Mouse (Mus musculus): ENCODE data around the gene Ccnf. TPM values are rescaled to one million over a fixed set of nuclear protein-coding genes. Genes with fewer than 3 reads are reported as not detected.

The Ccnf gene
- polyA plus RNA-seq, 1 experiment from 2014 or later = 42.2 TPM

DNA sequence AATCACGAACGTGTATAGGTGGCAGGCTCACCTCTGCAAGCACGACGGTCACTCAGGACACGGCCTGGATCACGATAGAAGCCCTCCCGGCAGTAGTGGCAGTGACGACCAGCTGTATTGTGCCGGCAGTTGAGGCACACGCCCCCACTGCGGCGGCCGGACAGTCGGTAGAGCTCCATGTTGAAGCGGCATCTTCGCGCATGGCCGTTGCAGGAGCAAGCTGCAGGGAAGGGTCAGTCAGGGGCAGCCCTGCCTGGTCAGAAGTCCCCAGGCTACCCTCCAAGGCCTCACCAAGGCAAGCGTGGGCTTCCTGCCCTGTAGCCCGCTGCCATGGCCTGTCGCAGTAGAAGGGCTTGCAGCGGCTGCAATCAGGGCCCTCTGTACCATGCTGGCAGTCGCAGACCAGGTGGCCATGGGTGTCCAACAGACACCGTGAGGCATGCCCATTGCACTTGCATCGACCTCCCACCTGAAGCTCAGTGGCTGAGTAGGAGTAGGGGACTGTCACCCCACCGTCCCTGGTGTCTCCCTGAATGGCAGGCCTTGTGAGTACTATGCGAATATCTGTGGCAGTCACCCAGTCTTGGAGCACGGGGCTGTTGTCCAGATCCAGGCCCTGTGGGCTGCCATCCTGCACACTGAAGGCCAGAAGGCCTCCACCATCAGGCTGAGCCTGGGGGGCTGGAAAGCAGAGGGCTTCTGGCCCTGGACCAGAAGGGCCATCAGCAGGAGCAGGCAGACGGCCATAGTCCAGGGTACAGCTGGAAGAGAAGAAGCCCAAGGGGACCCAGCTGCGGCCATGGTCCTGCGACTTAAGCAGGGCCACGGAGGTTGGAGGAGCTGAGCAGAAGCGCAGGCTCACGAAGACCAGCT lies 43.3 kb downstream of the Ccnf start:
- peaks cover 77% of the 10 kb centered on the region for H3K4me1 ChIP-seq (ENCODE audit: control insufficient read depth, insufficient read depth, low read length)
- H3K4me2 ChIP-seq (ENCODE audit: low read depth, low read length) = peak overlapping the region; percentile 92
- 55% methylated on average over 33 of the region's 34 CpGs for WGBS
- H3K27me3 ChIP-seq (replicated peaks; ENCODE audit: control insufficient read depth, insufficient read depth, low read length) = no peaks in the 10 kb centered on the region
- DNase-seq (ENCODE audit: low spot score) = no peak
- H3K27ac ChIP-seq (replicated peaks; ENCODE audit: low read depth, low read length) = peak overlapping the region; percentile 93
- no peaks in the 10 kb centered on the region for H3K36me3 ChIP-seq (ENCODE audit: control insufficient read depth, insufficient read depth, low read length)
- H3K9ac ChIP-seq (ENCODE audit: low read depth, low read length) = peak overlapping the region; percentile 78
- H3K9me3 ChIP-seq (ENCODE audit: control insufficient read depth, low read length) = no peaks in the 10 kb centered on the region
- H3K4me3 ChIP-seq (ENCODE audit: low read depth, low read length) = peak overlapping the region; percentile 75
- no peak for ATAC-seq (ENCODE audit: low read depth)

DNA sequence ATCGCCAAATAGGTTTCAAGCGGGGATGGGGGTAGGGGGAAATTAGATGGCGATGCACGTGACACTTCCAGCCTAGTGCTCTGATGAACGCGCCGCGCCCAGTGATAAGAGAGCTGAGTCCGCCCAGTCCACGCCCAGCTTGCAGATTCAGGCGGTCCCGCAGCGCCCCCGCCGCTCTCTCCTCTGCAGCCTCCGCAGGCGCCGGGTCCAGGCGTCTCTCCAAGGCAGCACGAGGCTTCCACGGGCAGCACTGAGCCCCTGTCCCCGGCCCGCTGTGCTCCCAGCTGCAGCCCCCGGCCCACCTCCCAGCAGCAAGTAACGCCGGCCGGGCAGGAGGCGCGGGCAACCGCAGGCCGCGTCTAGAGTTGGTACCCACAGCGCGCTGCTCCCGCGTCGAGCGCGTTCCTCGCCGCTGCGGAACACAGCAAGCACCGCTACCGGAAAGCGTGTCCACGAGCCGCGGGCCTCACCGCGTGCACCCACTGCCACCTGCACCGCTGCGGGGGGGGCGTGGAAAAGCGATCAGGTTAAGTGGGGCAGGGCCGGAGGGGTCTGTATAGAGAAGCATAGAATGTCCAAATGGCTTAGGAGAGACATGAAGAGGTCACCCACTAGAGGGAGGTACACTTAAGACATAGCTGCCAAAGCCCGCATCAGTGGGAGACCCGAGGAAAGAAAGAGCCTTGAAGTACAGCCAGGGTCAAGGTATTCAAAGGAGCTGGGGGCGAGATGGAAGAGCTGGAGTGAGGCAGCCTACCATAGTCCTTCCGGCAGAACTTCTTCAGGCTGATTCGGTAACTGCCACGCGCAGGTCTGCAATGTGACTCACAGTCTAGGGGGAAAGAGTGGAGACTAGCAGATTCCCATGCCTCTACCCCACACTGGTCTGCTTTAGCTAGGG lies 44.6 kb downstream of the Ccnf start:
- peak overlapping the region; percentile 78 for H3K9ac ChIP-seq (ENCODE audit: low read depth, low read length)
- DNase-seq (ENCODE audit: low spot score) (peak; percentile 83), ATAC-seq (ENCODE audit: low read depth) (0 out of 2 replicates have a peak, but pooled peaks have one; percentile 6)
- H3K27ac ChIP-seq (replicated peaks; ENCODE audit: low read depth, low read length) = peak overlapping the region; percentile 65; the same call in 1 of the 2 replicates
- H3K4me3 ChIP-seq (ENCODE audit: low read depth, low read length) = peak overlapping the region; percentile 75
- peaks cover 74% of the 10 kb centered on the region for H3K4me1 ChIP-seq (ENCODE audit: control insufficient read depth, insufficient read depth, low read length)
- H3K4me2 ChIP-seq (ENCODE audit: low read depth, low read length) = peak overlapping the region; percentile 92
- no peaks in the 10 kb centered on the region for H3K9me3 ChIP-seq (ENCODE audit: control insufficient read depth, low read length)
- no peaks in the 10 kb centered on the region for H3K27me3 ChIP-seq (replicated peaks; ENCODE audit: control insufficient read depth, insufficient read depth, low read length)
- WGBS = 6% methylated on average over 51 of the region's 62 CpGs
- H3K36me3 ChIP-seq (ENCODE audit: control insufficient read depth, insufficient read depth, low read length) = no peaks in the 10 kb centered on the region

DNA sequence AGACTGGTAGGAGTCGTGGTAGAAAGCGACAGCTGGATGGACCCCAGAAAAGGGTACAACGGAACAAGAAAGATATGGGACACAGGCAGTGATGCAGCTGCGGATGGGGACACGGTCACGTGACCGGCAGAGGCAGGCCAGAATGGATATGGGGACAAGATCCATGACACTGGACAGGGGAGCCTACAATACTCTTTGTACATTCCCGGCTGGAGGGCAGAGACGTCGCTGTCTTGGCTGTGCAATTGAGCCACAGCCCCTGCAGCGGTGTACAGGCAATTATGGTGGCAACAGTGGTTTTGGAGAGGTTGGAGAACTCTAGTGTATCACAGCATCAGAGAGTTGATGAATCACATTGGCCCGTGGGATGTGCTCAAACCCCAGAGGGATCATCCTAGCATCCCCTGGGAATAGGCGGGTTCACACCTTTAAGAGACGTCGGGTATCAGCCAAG lies 45.3 kb downstream of the Ccnf start:
- Histone ChIP-seq H3K27me3 (replicated peaks; ENCODE audit: control insufficient read depth, insufficient read depth, low read length) (no peaks in the 10 kb centered on the region), H3K9ac (ENCODE audit: low read depth, low read length) (peak overlapping the region; percentile 78), H3K4me1 (ENCODE audit: control insufficient read depth, insufficient read depth, low read length) (peaks cover 67% of the 10 kb centered on the region), H3K4me2 (ENCODE audit: low read depth, low read length) (peak overlapping the region; percentile 92), H3K4me3 (ENCODE audit: low read depth, low read length) (peak overlapping the region; percentile 75), H3K9me3 (ENCODE audit: control insufficient read depth, low read length) (no peaks in the 10 kb centered on the region), H3K27ac (replicated peaks; ENCODE audit: low read depth, low read length) (peak overlapping the region; percentile 65), H3K36me3 (ENCODE audit: control insufficient read depth, insufficient read depth, low read length) (no peaks in the 10 kb centered on the region)
- DNase-seq (ENCODE audit: low spot score) = peak; percentile 38
- 6% methylated on average over 15 of the region's 15 CpGs for WGBS
- peak; percentile 3 for ATAC-seq (ENCODE audit: low read depth)

DNA sequence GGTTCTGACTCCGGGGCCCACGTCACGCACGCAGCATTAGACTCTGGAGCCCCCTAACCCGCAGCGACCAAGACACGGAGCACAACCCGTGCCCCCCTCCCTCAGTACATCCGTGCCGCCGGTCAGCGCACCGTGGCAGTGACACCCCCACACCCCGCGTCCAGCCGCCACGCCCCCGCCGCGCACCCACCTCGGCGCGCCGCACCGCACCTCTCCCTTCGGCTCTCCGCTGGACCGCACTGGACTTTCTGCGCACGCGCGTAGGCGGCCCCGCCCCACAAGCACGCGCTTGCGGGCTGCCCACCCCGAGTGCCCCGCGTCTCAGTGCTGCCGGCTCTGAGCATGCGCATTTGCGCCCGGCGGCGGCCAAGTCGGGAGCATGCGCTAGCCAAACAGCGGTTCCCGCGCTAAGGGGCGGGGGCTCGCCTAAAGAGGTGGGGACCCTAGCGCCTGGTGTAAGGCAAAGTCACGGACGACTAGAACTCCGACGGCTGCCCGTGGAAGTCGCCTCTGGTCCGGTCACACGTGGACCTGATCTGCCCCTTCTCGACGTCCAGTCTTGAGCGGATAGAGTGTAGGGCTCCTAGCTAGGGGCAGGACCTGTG lies 45.9 kb downstream of the Ccnf start, which contains the start of gene Tbc1d24:
Tbc1d24 (minus strand) TSS at position 279 of the 605 bp plus-strand sequence.
- peak within 1 kb of the TSS; percentile 92 for H3K4me2 ChIP-seq (ENCODE audit: low read depth, low read length)
- no peaks in the 10 kb centered on the region for H3K9me3 ChIP-seq (ENCODE audit: control insufficient read depth, low read length)
- ATAC-seq (ENCODE audit: low read depth) = peak; percentile 81
- no peaks in the 10 kb centered on the region for H3K27me3 ChIP-seq (replicated peaks; ENCODE audit: control insufficient read depth, insufficient read depth, low read length)
- H3K4me3 ChIP-seq (ENCODE audit: low read depth, low read length) = peak within 1 kb of the TSS; percentile 75
- H3K27ac ChIP-seq (replicated peaks; ENCODE audit: low read depth, low read length) = peak within 1 kb of the TSS; percentile 65
- H3K9ac ChIP-seq (ENCODE audit: low read depth, low read length) = peak within 1 kb of the TSS; percentile 84
- under 1% methylated on average over 39 of the region's 65 CpGs for WGBS
- peak; percentile 96 for DNase-seq (ENCODE audit: low spot score)
- peaks cover 62% of the 10 kb centered on the region for H3K4me1 ChIP-seq (ENCODE audit: control insufficient read depth, insufficient read depth, low read length)
- H3K36me3 ChIP-seq (ENCODE audit: control insufficient read depth, insufficient read depth, low read length) = no peaks in the 10 kb centered on the region

DNA sequence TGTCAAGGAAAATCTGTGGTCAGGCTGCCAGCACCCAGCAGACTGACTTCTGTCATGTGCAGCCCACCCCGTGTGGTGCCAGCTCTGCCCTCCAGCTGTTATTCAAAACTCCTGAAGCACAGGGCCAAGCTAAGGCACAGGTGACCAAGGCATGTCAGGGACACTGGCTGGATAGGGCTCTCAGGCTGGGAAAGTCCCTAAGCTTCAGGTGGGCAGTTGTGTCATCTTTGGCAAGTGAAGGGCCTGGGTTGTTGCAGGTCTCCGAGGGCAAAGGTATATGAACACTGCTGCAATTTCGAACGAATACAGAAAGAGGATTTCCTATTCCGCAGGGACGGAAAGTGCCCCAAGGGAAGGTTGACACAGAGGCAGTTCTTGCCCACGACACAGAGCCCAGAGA lies 46.4 kb downstream of the Ccnf start:
- ATAC-seq (ENCODE audit: low read depth) = no peak
- H3K4me2 ChIP-seq (ENCODE audit: low read depth, low read length) = peak overlapping the region; percentile 92
- no peaks in the 10 kb centered on the region for H3K36me3 ChIP-seq (ENCODE audit: control insufficient read depth, insufficient read depth, low read length)
- H3K9me3 ChIP-seq (ENCODE audit: control insufficient read depth, low read length) = no peaks in the 10 kb centered on the region
- no peak for DNase-seq (ENCODE audit: low spot score)
- peak overlapping the region; percentile 84 for H3K9ac ChIP-seq (ENCODE audit: low read depth, low read length)
- peaks cover 56% of the 10 kb centered on the region for H3K4me1 ChIP-seq (ENCODE audit: control insufficient read depth, insufficient read depth, low read length)
- H3K4me3 ChIP-seq (ENCODE audit: low read depth, low read length) = peak overlapping the region; percentile 75
- 9% methylated on average over 7 of the region's 7 CpGs for WGBS
- H3K27ac ChIP-seq (replicated peaks; ENCODE audit: low read depth, low read length) = peak overlapping the region; percentile 41
- H3K27me3 ChIP-seq (replicated peaks; ENCODE audit: control insufficient read depth, insufficient read depth, low read length) = no peaks in the 10 kb centered on the region

DNA sequence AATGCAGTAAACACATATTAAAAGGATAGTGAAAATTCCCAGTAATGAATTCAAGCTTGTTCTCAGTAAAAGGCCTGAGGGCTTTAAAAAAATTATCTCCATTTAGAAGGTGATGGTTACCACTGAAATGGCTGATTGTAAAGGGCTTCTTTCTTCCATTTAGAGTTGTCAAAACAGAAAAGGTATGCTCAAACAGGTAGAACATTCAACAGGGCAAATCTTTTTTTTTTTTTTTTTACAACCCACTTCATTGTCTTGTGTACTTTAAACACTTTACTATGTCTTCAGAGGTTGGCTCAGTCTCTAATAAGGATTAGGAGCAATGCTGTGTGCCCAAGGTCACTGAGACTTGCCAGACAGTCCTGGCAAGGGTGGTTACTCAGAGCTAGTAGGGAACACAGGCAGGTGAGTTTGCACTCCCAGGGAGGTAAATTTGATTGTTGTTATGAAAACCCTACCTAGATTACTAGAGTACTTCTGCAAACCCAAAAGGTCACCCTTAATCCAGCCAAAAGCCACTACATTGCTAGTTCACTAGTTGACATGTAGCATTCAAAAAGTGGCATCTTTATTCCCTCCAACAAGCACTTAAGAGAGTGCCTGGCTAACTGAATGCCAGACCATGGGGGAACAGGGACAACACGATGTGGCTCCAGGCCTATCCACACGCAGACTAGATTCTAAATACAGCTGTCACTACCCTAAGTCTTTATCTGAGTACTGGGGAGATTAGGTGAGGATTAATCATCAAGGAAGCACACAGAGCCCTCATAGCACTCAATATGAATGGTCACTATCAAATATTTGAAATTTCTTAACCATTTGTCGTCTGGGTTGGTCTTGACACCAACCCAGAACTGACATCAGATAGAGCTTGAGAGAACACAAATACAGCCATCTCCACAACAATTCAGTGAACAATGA lies 47.4 kb downstream of the Ccnf start:
- Histone ChIP-seq H3K4me3 (ENCODE audit: low read depth, low read length) (peak overlapping the region; percentile 75; the same call in 1 of the 2 replicates), H3K4me1 (ENCODE audit: control insufficient read depth, insufficient read depth, low read length) (peaks cover 51% of the 10 kb centered on the region), H3K9me3 (ENCODE audit: control insufficient read depth, low read length) (no peaks in the 10 kb centered on the region), H3K9ac (ENCODE audit: low read depth, low read length) (no peak overlapping the region; the same call in 1 of the 2 replicates), H3K36me3 (ENCODE audit: control insufficient read depth, insufficient read depth, low read length) (no peaks in the 10 kb centered on the region), H3K4me2 (ENCODE audit: low read depth, low read length) (peak overlapping the region; percentile 92), H3K27ac (replicated peaks; ENCODE audit: low read depth, low read length) (no peak overlapping the region), H3K27me3 (replicated peaks; ENCODE audit: control insufficient read depth, insufficient read depth, low read length) (no peaks in the 10 kb centered on the region)
- DNase-seq (ENCODE audit: low spot score) = no peak
- no peak for ATAC-seq (ENCODE audit: low read depth)
- WGBS = 74% methylated on average over 3 of the region's 3 CpGs

DNA sequence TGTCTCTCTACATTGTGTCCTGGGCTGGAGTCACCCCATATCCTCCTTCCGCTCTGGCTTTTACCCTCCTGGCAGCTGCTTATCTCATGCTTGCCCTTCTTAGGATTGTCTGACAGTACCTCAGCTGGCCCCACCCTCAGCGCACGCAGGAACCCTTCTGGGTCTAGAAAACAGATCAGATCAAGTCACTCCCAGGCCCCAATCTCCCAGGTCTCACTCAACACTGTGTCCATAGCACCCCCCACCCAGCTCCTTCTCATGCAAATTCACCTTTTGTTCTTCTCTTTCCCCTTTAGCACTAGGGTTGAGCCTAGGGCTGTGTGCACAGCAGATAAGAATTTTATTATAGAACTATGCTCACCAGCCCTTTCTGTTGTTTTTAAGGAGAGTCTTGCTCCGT lies 48.2 kb downstream of the Ccnf start:
- no peak overlapping the region for H3K4me3 ChIP-seq (ENCODE audit: low read depth, low read length)
- 47% methylated on average over 4 of the region's 4 CpGs for WGBS
- H3K4me1 ChIP-seq (ENCODE audit: control insufficient read depth, insufficient read depth, low read length) = peaks cover 43% of the 10 kb centered on the region
- DNase-seq (ENCODE audit: low spot score) (no peak), ATAC-seq (ENCODE audit: low read depth) (no peak)
- no peaks in the 10 kb centered on the region for H3K27me3 ChIP-seq (replicated peaks; ENCODE audit: control insufficient read depth, insufficient read depth, low read length)
- peak overlapping the region; percentile 11; the same call in 1 of the 2 replicates for H3K4me2 ChIP-seq (ENCODE audit: low read depth, low read length)
- no peaks in the 10 kb centered on the region for H3K9me3 ChIP-seq (ENCODE audit: control insufficient read depth, low read length)
- no peak overlapping the region for H3K27ac ChIP-seq (replicated peaks; ENCODE audit: low read depth, low read length)
- no peak overlapping the region for H3K9ac ChIP-seq (ENCODE audit: low read depth, low read length)
- H3K36me3 ChIP-seq (ENCODE audit: control insufficient read depth, insufficient read depth, low read length) = no peaks in the 10 kb centered on the region

Measured in embryonic facial prominence, embryonic 14.5 days (tissue).